Mouse (Mus musculus): ENCODE results near the gene Zfp867.
A peak's percentile ranks its signal among the peaks of the same experiment; 100 is the strongest.

The Zfp867 gene

DNA sequence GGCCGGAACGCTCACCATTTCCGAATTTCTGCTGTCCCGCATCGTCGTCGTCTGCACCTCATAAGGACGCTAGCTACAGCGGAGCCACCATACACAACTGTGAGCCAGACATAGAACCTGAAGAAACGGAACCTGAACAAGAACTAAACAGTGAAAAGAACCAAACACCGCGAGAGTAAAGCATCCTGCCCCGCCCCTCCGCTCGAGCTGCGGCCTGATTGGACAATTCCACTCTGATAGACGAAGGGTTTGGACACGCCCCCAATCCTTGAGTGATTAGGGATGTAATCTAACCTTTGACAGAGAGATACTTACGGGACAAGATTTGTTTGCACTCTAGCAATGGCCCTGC lies at the start of gene Zfp867:
Gene Zfp867 (minus strand): TSS at position 149 of the 352 bp plus-strand sequence.
- DNase-seq (ENCODE audit: low spot score): peak; percentile 93

DNA sequence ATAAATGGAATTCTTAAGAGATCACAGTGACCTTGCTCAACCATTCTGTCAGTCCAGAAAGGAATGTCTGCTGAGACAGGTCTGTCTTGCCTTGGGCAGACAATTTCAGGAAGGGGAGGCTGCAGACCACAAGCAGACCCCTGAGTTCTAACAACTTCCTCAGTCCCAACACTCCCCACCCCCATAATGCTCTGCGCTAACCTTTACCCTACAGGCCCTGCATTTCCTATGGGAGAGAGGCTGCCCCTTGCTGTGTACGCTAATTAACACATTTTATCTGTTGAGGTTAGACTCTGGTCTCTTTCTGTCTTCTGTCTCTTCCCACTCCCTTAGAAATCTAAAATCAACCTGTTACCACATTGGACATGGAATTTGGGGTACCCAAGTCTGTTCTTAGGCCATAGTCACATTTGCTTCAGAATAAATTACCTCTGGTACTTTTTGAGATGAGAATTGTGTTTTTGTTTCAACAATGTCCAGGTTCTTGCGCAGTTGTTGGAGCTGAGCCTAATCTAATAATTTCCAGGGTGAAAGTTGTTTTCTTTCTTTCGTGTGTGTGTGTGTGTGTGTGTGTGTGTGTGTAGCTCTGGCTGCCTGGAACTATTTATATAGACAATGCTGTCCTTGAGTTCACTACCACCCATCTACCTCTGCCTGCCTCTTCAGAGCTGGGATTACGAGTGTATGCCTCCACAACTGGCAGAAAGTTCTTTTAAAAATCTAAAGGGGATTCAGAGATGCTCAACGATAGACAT lies 47.6 kb upstream of the Zfp867 start:
- DNase-seq (ENCODE audit: low spot score): peak; percentile 47

- no peak for DNase-seq (ENCODE audit: low spot score)
Measured at GRCm38 (mm10) chr11:59518226-59518625, 46.0 kb upstream of the Zfp867 start.

- DNase-seq (ENCODE audit: low spot score): no peak
Measured at GRCm38 (mm10) chr11:59517441-59517840, 45.2 kb upstream of the Zfp867 start.

DNA sequence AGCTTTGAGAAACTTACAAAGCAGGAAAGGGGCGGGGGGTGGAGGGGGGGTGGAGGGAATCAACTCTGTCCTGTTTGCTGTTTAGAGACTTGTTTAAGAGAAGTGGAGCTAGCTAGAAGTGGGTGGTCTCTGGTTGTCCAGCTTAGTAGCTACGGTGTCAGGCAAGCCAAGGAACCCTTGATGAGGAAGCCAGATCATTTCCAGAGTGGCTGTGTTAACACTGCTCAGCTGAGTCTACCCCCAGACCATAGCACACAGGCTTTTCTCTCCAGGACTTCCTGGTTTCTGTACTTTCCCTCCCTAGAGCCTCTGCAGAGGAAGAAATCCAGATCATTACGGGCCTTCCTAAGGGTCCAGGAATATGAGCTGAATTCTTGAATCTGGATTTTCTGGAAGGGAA lies 42.5 kb upstream of the Zfp867 start:
- no peak for DNase-seq (ENCODE audit: low spot score)

DNA sequence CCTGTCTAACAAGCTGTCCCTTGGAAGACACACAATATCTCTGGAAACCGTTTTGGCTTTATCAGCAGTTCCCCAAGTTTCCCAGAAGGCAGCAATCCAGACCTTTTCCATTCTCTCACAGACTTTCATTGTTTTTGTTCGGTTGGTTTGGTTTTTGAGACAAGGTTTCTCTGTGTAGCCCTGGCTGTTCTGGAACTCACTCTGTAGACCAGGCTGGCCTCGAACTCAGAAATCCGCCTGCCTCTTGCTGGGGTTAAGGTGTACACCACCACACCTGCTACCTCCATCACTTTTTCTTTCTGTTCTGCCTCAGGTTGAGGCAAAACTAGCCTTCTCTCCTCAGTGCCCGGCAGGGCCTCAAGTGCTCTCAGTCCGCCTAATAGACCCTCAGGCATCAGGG lies 42.1 kb upstream of the Zfp867 start:
- DNase-seq (ENCODE audit: low spot score): peak; percentile 33

GRCm38 (mm10) chr11:59513556-59513955 lies 41.3 kb upstream of the Zfp867 start:
- DNase-seq (ENCODE audit: low spot score): no peak

DNA sequence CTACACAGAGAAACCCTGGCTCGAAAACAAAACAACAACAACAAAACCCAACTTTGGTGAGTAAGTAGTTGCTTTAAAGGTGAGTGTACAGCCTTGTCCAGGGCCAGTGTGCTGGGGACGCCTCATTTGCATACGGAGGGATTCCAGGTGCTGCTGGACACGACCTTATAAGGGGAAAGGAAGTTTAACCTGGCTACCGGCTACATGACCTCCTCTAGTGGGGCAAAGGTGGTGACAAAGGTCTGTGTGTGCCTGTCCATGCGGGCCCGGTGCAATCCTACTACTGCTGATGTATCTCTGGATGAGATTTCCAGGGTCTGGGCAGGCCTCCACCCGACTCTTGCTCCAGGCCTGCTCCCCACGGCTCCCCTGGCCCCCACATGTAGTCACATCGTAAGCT lies 40.5 kb upstream of the Zfp867 start:
- no peak for DNase-seq (ENCODE audit: low spot score)

- DNase-seq (ENCODE audit: low spot score): no peak
Measured at GRCm38 (mm10) chr11:59511558-59511957, 39.3 kb upstream of the Zfp867 start.

- no peak for DNase-seq (ENCODE audit: low spot score)
Measured at GRCm38 (mm10) chr11:59506713-59507074, 34.4 kb upstream of the Zfp867 start.

DNA sequence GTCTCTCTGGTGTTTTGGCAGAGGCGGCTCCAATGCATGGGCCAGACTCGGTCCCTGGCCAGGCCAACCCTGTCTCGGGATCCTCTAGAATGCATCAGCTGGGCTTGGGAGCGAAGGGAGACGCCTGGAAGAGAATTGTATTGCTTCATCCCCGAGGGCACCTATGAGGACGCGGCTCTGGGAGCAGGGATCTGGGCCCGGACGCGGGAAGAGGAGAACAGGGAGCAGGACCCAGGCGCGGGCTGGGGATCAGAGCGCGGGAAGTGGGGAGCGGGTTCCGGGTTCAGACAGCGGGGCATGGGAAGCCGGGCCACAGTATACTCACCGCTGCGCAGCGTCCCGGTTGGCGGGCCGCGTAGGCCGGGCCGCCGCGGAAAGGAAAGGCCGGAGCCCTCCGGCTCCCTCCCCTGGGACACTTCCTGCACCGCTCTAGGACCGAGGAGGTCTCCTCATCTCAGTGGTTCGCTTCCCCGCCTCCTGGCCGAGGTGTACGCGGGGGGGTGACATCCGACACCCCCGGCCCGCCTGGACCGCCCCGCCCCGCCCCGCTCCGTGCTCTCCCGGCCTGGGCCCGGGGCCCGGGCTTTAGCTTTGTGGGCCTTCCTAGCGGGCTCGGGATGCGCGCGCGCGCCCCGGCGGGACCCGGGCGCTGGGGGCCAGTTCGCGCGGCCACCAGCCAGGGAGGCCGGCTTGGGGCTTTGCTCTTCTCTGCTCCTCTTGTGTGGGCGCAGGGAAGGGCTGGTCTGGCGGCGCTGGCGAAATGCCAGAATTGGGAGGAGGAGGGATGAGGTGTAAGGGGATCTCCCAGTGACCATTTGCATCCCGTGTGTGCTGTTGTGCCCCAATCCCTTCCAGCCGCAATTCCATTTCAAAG lies 33.8 kb upstream of the Zfp867 start:
- DNase-seq (ENCODE audit: low spot score): peak; percentile 89

DNA sequence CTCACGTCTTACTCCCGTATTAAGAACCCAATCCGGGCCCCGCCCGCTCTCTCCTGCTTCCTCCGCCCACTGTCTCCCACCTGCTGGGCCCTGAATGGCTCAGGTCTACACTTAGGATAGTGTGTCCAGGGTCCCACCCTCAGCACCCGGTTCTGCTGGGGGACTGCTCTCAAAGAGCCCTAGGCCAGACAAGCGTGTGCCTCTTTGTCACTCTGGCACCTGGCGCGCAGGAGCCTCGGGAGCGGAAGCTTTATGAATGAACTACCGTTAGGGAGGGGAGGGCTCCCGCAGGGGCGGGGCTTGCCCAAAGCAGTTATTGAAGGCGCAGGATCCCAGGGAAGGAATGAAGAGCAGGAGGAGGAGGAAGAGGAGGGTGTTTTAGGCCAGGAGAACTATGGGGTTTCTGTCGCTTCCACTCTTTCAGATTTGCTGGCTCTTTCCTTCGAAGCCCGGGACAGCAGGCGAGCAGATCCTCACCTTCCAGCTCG lies 33.1 kb upstream of the Zfp867 start:
- peak; percentile 68 for DNase-seq (ENCODE audit: low spot score)

GRCm38 (mm10) chr11:59501978-59502700 lies 29.9 kb upstream of the Zfp867 start:
- DNase-seq (ENCODE audit: low spot score): no peak

DNA sequence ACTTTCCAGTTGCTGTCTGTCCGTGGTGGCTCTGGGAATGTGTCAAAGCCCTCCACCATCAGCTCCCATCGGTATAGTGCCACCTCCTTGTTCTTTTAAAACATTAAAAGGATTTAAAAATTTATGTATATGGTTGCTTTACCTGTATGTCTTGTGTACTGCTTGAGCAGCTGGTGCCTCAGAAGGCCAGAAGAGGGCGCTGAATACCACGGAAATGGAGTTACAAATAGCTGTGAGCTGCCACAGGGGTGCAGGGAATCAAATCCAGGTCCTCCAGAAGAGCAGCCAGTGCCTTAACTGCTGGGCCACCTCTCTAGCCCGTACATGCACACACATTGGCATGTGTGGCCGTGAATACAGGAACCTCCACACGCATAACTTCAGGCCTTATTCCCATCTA lies 25.5 kb upstream of the Zfp867 start:
- no peak for DNase-seq (ENCODE audit: low spot score)

- no peak for DNase-seq (ENCODE audit: low spot score)
Measured at GRCm38 (mm10) chr11:59496672-59497310, 24.5 kb upstream of the Zfp867 start.

GRCm38 (mm10) chr11:59486222-59486621 lies 13.9 kb upstream of the Zfp867 start:
- DNase-seq (ENCODE audit: low spot score): no peak

GRCm38 (mm10) chr11:59485641-59486040 lies 13.4 kb upstream of the Zfp867 start:
- no peak for DNase-seq (ENCODE audit: low spot score)

GRCm38 (mm10) chr11:59483212-59483611 lies 10.9 kb upstream of the Zfp867 start:
- peak; percentile 78 for DNase-seq (ENCODE audit: low spot score)

DNA sequence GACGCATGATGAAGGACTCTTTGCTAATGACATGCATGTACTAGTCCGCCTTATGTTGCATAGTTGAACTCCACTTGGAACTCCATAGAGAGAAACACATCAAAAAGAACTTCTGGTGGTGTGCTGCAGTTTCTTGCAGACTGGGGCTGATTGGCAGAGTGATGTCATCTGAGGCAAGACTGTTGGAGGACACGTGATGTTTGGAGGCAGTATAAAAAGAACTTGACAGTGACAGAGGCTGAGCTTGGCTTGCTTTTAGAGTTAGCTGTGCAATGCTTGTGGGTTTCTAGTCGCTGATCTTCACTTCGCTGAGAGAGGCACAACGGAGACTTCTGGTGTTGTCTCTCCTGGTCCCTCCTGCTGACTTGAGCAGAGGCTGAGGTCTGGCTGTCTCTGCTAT lies 5.0 kb upstream of the Zfp867 start:
- peak; percentile 14 for DNase-seq (ENCODE audit: low spot score)

DNA sequence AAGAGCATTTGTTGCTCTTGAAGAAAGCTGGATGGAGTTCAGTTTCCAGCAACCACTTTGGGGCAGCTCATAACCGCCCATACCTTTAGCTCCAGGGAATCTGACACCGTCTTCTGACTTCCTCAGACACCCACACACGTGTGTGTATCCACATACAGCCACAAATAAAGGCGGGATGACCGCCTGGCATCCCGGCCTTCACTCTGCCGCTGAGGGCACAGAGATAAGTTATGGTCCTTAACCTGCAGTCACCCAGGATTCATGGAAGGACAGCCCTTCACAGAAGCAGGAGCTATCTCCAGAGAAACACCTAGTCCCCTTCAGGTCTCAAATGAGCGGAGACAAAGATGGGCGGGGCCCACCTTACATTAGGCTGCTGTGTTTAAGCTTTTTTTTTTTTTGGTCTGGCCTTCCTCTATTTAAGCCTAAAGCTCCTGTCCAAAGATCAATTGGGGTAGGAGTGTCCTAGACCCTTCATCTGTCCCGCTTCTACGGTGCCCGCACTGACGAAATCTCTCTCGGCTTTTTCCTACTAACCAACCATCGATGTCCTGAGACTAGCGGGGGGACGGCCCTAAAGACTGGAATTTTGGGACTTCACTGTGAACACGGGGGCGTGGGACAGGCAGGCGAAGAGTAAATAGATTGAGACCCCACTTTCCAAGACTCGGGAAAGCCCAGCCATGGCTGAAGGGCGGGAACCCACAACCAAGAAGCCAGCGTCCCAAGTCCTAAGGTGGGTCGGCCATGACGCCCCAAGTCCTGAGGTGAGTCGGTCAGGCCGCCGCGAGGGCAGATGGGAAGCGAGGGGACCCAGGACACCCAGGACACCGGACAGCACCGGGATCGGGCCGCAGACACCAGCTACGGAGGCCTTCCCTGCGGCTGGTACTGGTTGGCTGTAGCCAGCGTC lies 605 bp downstream of the Zfp867 start:
- DNase-seq (ENCODE audit: low spot score): no peak

DNA sequence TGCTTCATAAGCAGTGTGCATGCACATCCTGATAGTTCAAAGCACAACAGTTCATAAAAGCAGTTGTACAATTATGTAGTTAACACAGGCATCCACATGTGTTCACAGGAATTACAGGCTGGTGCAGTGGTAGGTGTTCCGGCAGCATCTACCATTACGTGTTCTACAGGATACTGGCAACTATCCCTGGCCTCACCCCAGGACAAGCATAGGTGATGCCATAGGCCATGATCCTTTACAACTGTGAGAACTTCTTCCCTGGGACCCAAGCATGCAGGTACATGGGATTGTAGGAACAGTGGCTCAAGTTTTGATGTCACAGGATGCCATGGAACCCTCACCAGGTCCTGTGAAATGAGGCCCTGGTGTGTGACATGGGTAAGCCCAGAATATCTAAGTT lies 11.8 kb downstream of the Zfp867 start:
- no peak for DNase-seq (ENCODE audit: low spot score)

All from adipocyte (in vitro differentiated cells).